16 mouse cellular contexts compared by ENCODE assay signal in genomic region chr3:129201156-129201555, GRCm38 (mm10). TPM values are rescaled to one million over a fixed set of nuclear protein-coding genes. Genes with fewer than 3 reads are reported as not detected.
A peak's percentile ranks its signal among the peaks of the same experiment; 100 is the strongest.
DNase-seq lines count a peak whose midpoint lies in the region; ATAC-seq lines count a peak whose summit lies in the region.
"Had no signal": no experiment of that assay in that cellular context is flagged by ENCODE, and none has a peak within 500 bp of the region (broad histone marks: within the 10 kb centered on the region; RNA-seq: fewer than 3 reads in every experiment).

No protein-coding gene starts in this region.

- H3K9ac ChIP-seq in midbrain, embryonic 16.5 days (ENCODE audit: low read depth, low read length) = no peak overlapping the region
- H3K9ac ChIP-seq in embryonic facial prominence, embryonic 14.5 days (ENCODE audit: low read depth, low read length) = peak overlapping the region; percentile 50
- H3K9ac ChIP-seq in midbrain, embryonic 13.5 days (replicated peaks) = no peak overlapping the region
- H3K9ac ChIP-seq: heart, embryonic 12.5 days; liver, embryonic 14.5 days; neural tube, embryonic 12.5 days had no signal

- under 1% methylated on average over 3 of the region's 3 CpGs for WGBS in midbrain, embryonic 10.5 days
- 0% methylated on average over 3 of the region's 3 CpGs for WGBS in midbrain, embryonic 16.5 days
- 5% methylated on average over 3 of the region's 3 CpGs for WGBS in embryonic facial prominence, embryonic 14.5 days
- WGBS in midbrain, embryonic 13.5 days = under 1% methylated on average over 3 of the region's 3 CpGs

- no peaks in the 10 kb centered on the region for H3K36me3 ChIP-seq in midbrain, embryonic 10.5 days
- H3K36me3 ChIP-seq in midbrain, embryonic 16.5 days (ENCODE audit: control insufficient read depth, insufficient read depth, low read length) = no peaks in the 10 kb centered on the region
- H3K36me3 ChIP-seq in embryonic facial prominence, embryonic 14.5 days (ENCODE audit: control insufficient read depth, insufficient read depth, low read length) = no peaks in the 10 kb centered on the region
- no peaks in the 10 kb centered on the region for H3K36me3 ChIP-seq in midbrain, embryonic 13.5 days
- H3K36me3 ChIP-seq: heart, embryonic 12.5 days; neural tube, embryonic 12.5 days had no signal

- peak overlapping the region; percentile 59 for H3K4me3 ChIP-seq in midbrain, embryonic 10.5 days
- no peak overlapping the region; the same call in 1 of the 2 replicates for H3K4me3 ChIP-seq in midbrain, embryonic 16.5 days (ENCODE audit: low read depth, low read length)
- peak overlapping the region; percentile 49 for H3K4me3 ChIP-seq in embryonic facial prominence, embryonic 14.5 days (ENCODE audit: low read depth, low read length)
- peak overlapping the region; percentile 44 for H3K4me3 ChIP-seq in midbrain, embryonic 13.5 days (replicated peaks)
- H3K4me3 ChIP-seq: heart, embryonic 12.5 days; neural tube, embryonic 12.5 days had no signal

- H3K4me2 ChIP-seq in midbrain, embryonic 16.5 days (ENCODE audit: low read length) = no peak overlapping the region
- peak overlapping the region; percentile 88 for H3K4me2 ChIP-seq in embryonic facial prominence, embryonic 14.5 days (ENCODE audit: low read depth, low read length)
- no peak overlapping the region for H3K4me2 ChIP-seq in midbrain, embryonic 13.5 days (replicated peaks)
- H3K4me2 ChIP-seq: heart, embryonic 12.5 days; neural tube, embryonic 12.5 days had no signal

- peaks cover 100% of the 10 kb centered on the region for H3K27me3 ChIP-seq in midbrain, embryonic 10.5 days (ENCODE audit: low read depth, poor library complexity, severe bottlenecking)
- peaks cover 53% of the 10 kb centered on the region for H3K27me3 ChIP-seq in midbrain, embryonic 16.5 days (ENCODE audit: control insufficient read depth, insufficient read depth, low read depth, low read length)
- H3K27me3 ChIP-seq in embryonic facial prominence, embryonic 14.5 days (replicated peaks; ENCODE audit: control insufficient read depth, insufficient read depth, low read length) = peaks cover 95% of the 10 kb centered on the region
- H3K27me3 ChIP-seq in midbrain, embryonic 13.5 days = peaks cover 94% of the 10 kb centered on the region

- peaks cover 56% of the 10 kb centered on the region for H3K4me1 ChIP-seq in midbrain, embryonic 10.5 days
- peaks cover 17% of the 10 kb centered on the region for H3K4me1 ChIP-seq in midbrain, embryonic 16.5 days (ENCODE audit: control insufficient read depth, insufficient read depth, low read length)
- peaks cover 6% of the 10 kb centered on the region; the same call in 1 of the 2 replicates for H3K4me1 ChIP-seq in embryonic facial prominence, embryonic 14.5 days (ENCODE audit: control insufficient read depth, insufficient read depth, low read length)
- peaks cover 29% of the 10 kb centered on the region for H3K4me1 ChIP-seq in midbrain, embryonic 13.5 days (replicated peaks)

- H3K9me3 ChIP-seq in midbrain, embryonic 10.5 days (replicated peaks) = no peaks in the 10 kb centered on the region
- no peaks in the 10 kb centered on the region for H3K9me3 ChIP-seq in midbrain, embryonic 16.5 days (replicated peaks; ENCODE audit: control insufficient read depth, low read length, poor library complexity, severe bottlenecking)
- no peaks in the 10 kb centered on the region for H3K9me3 ChIP-seq in embryonic facial prominence, embryonic 14.5 days (ENCODE audit: control insufficient read depth, low read length)
- H3K9me3 ChIP-seq in midbrain, embryonic 13.5 days = no peaks in the 10 kb centered on the region
- H3K9me3 ChIP-seq: heart, embryonic 12.5 days; neural tube, embryonic 12.5 days had no signal

- no peak overlapping the region for H3K27ac ChIP-seq in midbrain, embryonic 10.5 days (replicated peaks)
- no peak overlapping the region for H3K27ac ChIP-seq in midbrain, embryonic 16.5 days (ENCODE audit: low read length)
- no peak overlapping the region for H3K27ac ChIP-seq in embryonic facial prominence, embryonic 14.5 days (replicated peaks; ENCODE audit: low read depth, low read length)
- H3K27ac ChIP-seq in midbrain, embryonic 13.5 days = no peak overlapping the region
- H3K27ac ChIP-seq: liver, embryonic 14.5 days; macrophage; neural tube, embryonic 12.5 days had no signal

- no peak for ATAC-seq in midbrain, embryonic 16.5 days
- ATAC-seq in embryonic facial prominence, embryonic 14.5 days (ENCODE audit: low read depth) = no peak
- no peak for ATAC-seq in midbrain, embryonic 13.5 days

- intact Hi-C loops in gastrocnemius, postnatal 14 days (cut with DNase I; ENCODE audit: low total_unique reads) = loop anchor here (5.0 to 10.0 kb wide), 3 partner anchors 726 to 1196 kb away; no protein-coding TSS in a partner anchor

- no peak for DNase-seq in midbrain, embryonic 10.5 days (ENCODE audit: low spot score)
- DNase-seq in embryo, embryonic 10.5 days (ENCODE audit: low spot score) = peak; percentile 59
- no peak for DNase-seq in embryonic facial prominence, embryonic 14.5 days (ENCODE audit: low spot score)
- no peak for DNase-seq in thymus, postnatal 14 days
- no peak for DNase-seq in adrenal gland, postnatal 4 days (ENCODE audit: low spot score in 2 of 2)
- DNase-seq in gastrocnemius, postnatal 14 days = no peak
- DNase-seq: cerebellum, adult 9-10 months; right cerebral cortex, adult 18-20 months; thymus, adult 2 months had no signal

RNA-seq across cellular contexts. Expression of gene Pitx2, which starts 1.5 kb away (rescaled TPM):
- 27.8 and 47.0 TPM in 2 replicates for polyA plus RNA-seq in midbrain, embryonic 10.5 days (2016; fragmentation: Nextera tagmentation; extraction: Ambion mirVana)
- 29.0 and 37.9 TPM in 2 replicates for polyA plus RNA-seq in midbrain, embryonic 16.5 days (2015; fragmentation: Nextera tagmentation; extraction: Ambion mirVana)
- polyA plus RNA-seq in embryonic facial prominence, embryonic 14.5 days (2014; fragmentation: Nextera tagmentation; extraction: Ambion mirVana) = 37.7 and 38.6 TPM in 2 replicates
- 59.2 and 101 TPM in 2 replicates for polyA plus RNA-seq in midbrain, embryonic 13.5 days (2015; fragmentation: Nextera tagmentation; extraction: Ambion mirVana)
- 1 to 10 TPM in 1 of 2 experiments, under 1 TPM in 1; 0.53 to 1.5 TPM for total RNA-seq in adrenal gland, postnatal 4 days (2021)
- 1 to 10 TPM; 9.0 to 9.2 TPM for total RNA-seq in gastrocnemius, postnatal 14 days (2021)
- total RNA-seq: layer of hippocampus, postnatal 10 days had no signal
- polyA plus RNA-seq: macrophage had no signal
